Comparison of ENCODE assay signal across 24 mouse cellular contexts in genomic region chr13:113443078-113443477, GRCm38 (mm10).
A peak's percentile ranks its signal among the peaks of the same experiment; 100 is the strongest.
DNase-seq lines count a peak whose midpoint lies in the region; ATAC-seq lines count a peak whose summit lies in the region.
"Had no signal": no experiment of that assay in that cellular context is flagged by ENCODE, and none has a peak within 500 bp of the region (broad histone marks: within the 10 kb centered on the region; RNA-seq: fewer than 3 reads in every experiment).

No protein-coding gene starts in this region.

- no peak overlapping the region for H3K27ac ChIP-seq in heart, embryonic 11.5 days (ENCODE audit: low read depth, low read length)
- H3K27ac ChIP-seq: embryonic facial prominence, embryonic 10.5 days; embryonic facial prominence, embryonic 12.5 days; forebrain, embryonic 13.5 days; forebrain, embryonic 15.5 days had no signal

- H3K27me3 ChIP-seq in heart, embryonic 11.5 days (ENCODE audit: control insufficient read depth, insufficient read depth, low read length): no peaks in the 10 kb centered on the region
- H3K27me3 ChIP-seq: CH12.LX; embryonic facial prominence, embryonic 12.5 days; forebrain, embryonic 13.5 days; forebrain, embryonic 15.5 days; Patski had no signal

- no peak overlapping the region for H3K4me2 ChIP-seq in heart, embryonic 11.5 days
- H3K4me2 ChIP-seq: embryonic facial prominence, embryonic 12.5 days; forebrain, embryonic 13.5 days; forebrain, embryonic 15.5 days had no signal

- 72% methylated on average over 8 of the region's 8 CpGs for WGBS in heart, embryonic 11.5 days (ENCODE audit: insufficient replicate concordance)

- H3K9me3 ChIP-seq in heart, embryonic 11.5 days (replicated peaks; ENCODE audit: control insufficient read depth, low read length): no peaks in the 10 kb centered on the region
- H3K9me3 ChIP-seq: embryonic facial prominence, embryonic 10.5 days; embryonic facial prominence, embryonic 12.5 days; forebrain, embryonic 13.5 days; forebrain, embryonic 15.5 days; G1E had no signal

- DNase-seq in heart, adult 11 months: peak; percentile 93
- DNase-seq in heart, postnatal 25 days (ENCODE audit: low spot score): no peak
- peak; percentile 57 to 71 for DNase-seq in heart, postnatal 10 days
- DNase-seq in heart, postnatal 4 days: peak; percentile 44
- no peak for DNase-seq in heart, adult 8-10 months (ENCODE audit: low spot score)
- DNase-seq: adrenal gland, adult 8-10 months; adrenal gland, postnatal 14 days; adrenal gland, postnatal 36 days; B cell, adult 2 months; cerebellum, adult 11-12 months; cerebellum, adult 2 months; cerebellum, adult 9-10 months; cerebellum, postnatal 10 days; cerebellum, postnatal 25 days had no signal

- H3K9ac ChIP-seq in heart, embryonic 11.5 days (ENCODE audit: low read depth, low read length): no peak overlapping the region
- H3K9ac ChIP-seq: embryonic facial prominence, embryonic 12.5 days; forebrain, embryonic 13.5 days; forebrain, embryonic 15.5 days had no signal

- ATAC-seq in heart, embryonic 11.5 days (replicated peaks; ENCODE audit: insufficient number of reproducible peaks, low FRiP score, low TSS enrichment): no peak
- ATAC-seq: activated CD4-positive, CD25-positive, alpha-beta regulatory T cell, adult 4 months; CD4-positive, CD25-positive, alpha-beta regulatory T cell, adult 4 months; forebrain, embryonic 13.5 days; forebrain, embryonic 15.5 days; Patski had no signal

- no peaks in the 10 kb centered on the region for H3K36me3 ChIP-seq in heart, embryonic 11.5 days (ENCODE audit: control insufficient read depth, insufficient read depth, low read length)
- H3K36me3 ChIP-seq: embryonic facial prominence, embryonic 10.5 days; embryonic facial prominence, embryonic 12.5 days; forebrain, embryonic 15.5 days; G1E had no signal

- H3K4me3 ChIP-seq in heart, embryonic 11.5 days (ENCODE audit: low read depth, low read length): no peak overlapping the region
- H3K4me3 ChIP-seq: embryonic facial prominence, embryonic 10.5 days; embryonic facial prominence, embryonic 12.5 days; forebrain, embryonic 13.5 days; forebrain, embryonic 15.5 days had no signal

- intact Hi-C loops in heart, postnatal 25 days (cut with DNase I): no loop called here
- intact Hi-C loops in heart, postnatal 10 days (cut with DNase I): no loop called here

- peaks cover 16% of the 10 kb centered on the region for H3K4me1 ChIP-seq in heart, embryonic 11.5 days (ENCODE audit: control insufficient read depth, insufficient read depth, low read length)
- H3K4me1 ChIP-seq: embryonic facial prominence, embryonic 12.5 days; forebrain, embryonic 13.5 days; forebrain, embryonic 15.5 days had no signal

Comparison
In these comparisons a context has a peak if more than half of its experiments do, and no peak if none do; other contexts are left out.
1. DNase-seq: peak in heart, adult 11 months (single experiment), heart, postnatal 10 days (2 of 2) and heart, postnatal 4 days (single experiment); none in heart, postnatal 25 days (single experiment) and heart, adult 8-10 months (single experiment).